Mouse (Mus musculus): Measurements from ENCODE around the gene S100a13. TPM values are rescaled to one million over a fixed set of nuclear protein-coding genes. Genes with fewer than 3 reads are reported as not detected.

Gene S100a13
- total RNA-seq, 2 experiments from 2014 or later, result 11.9 to 15.5 TPM

DNA sequence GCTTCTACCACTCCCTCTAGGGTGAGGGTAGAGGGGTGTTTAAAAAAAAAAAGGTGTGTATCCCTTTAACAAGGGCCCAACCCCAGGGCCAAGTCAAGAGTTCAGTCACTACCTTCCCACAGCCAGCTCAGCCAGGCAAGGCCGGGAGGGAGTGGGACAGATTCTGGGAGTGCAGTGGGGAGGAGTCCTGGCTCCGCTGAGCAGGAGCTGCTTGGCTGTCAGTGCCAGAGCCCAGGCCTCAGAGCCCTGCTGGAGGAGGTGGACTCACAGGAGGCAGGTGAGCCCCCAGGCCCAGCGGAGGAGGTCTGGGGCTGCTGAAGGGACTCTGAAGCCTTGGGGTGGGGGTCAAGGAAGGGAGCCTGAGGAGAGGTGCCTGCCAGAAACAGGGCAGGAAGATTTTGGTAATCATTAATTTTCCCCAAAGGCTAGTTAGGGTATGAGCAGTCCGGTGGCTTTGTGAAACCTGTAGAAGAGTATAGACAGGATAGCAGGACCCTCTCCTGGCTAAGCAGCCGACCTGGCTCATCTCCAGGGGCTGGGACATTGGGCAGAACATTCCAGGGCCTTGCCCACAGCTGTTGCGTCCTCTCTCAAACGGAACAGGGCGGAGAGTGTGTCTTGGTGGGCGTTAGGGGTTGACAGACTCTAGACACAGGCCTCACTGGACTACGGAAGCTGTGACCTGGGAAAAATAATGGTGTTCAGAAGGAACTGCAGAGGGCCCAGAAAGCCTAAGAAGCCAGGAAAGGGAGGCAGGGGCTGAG lies 23.1 kb downstream of the S100a13 start, which contains the start of gene S100a16:
TSS of gene S100a16 (plus strand) at position 114 of the 764 bp plus-strand sequence.
- no peak for TF ChIP-seq CTCF (IDR thresholded peaks at IDR 0.05)
- Histone ChIP-seq H3K27ac (peak within 1 kb of the TSS; percentile 95), H3K4me3 (peak within 1 kb of the TSS; percentile 88)
- DNase-seq, result peak; percentile 93
- intact Hi-C loops (cut with DNase I), result no loop called here

GRCm38 (mm10) chr3:90537905-90538296 lies 23.7 kb downstream of the S100a13 start:
- TF ChIP-seq CTCF (IDR thresholded peaks at IDR 0.05), result no peak
- H3K27ac ChIP-seq, result peak overlapping the region; percentile 95
- peak overlapping the region; percentile 88 for H3K4me3 ChIP-seq
- intact Hi-C loops (cut with DNase I), result no loop called here
- DNase-seq, result no peak

DNA sequence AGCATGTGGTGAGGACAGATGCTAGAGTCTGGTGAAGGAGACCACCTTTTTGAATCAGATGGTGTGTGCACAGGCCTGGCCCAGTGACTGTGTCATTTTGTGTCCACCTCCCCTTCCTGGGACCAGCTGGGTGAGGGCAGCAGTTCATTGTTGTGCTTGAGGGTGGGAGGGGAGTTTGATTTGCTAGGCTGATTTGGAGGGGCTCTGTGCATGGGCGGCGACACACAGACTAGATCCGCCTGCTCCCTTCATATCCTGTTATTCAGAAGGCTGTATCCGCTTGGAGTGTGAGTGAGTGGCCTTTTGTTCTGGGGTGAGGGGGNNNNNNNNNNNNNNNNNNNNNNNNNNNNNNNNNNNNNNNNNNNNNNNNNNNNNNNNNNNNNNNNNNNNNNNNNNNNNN lies 26.7 kb downstream of the S100a13 start:
- intact Hi-C loops (cut with DNase I), result loop anchor here (5.0 kb wide), 1 partner anchor 46 kb away; no protein-coding TSS in a partner anchor
- no peak for TF ChIP-seq CTCF (IDR thresholded peaks at IDR 0.05)
- DNase-seq, result peak; percentile 39
- Histone ChIP-seq H3K4me3 (peak overlapping the region; percentile 69), H3K27ac (peak overlapping the region; percentile 89)

DNA sequence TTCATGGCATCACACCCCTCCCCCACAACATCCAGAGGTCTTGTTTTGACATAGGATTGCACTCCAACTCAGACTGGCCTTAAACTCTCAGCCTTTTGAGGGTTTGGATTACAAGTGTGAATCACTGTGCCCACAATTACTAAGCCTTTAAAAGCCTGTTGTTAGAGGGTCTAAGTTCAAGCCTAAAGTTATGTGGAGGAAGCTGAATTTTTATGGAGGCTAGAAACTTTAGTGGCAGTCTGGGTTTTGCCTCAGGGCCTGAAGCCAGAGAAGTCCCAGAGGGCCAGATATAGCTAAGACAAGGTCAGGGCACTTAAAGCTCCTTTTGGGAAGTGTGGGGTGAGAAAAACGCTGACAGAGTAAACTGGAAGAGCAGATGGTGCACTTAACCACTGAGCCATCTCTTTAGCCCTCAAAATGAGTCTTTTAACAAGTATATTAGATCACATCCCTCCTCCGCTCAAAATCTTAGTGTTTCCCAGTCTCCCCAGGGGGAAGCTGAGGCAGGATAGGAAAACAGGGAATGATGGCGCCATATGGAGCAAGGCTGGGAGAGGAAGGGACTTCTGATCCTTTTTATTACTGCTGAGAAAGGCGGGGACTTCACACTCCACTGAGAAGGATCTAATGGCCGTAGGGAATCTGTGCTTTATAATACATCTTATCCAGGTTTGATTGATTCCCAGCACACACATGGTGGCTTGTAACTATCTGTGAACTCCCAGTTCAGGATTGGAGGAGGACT lies 35.6 kb downstream of the S100a13 start:
- DNase-seq, result no peak
- H3K27ac ChIP-seq, result 0 out of 2 replicates have a peak overlapping the region, but pooled peaks have one; percentile 6
- no peak overlapping the region for H3K4me3 ChIP-seq
- intact Hi-C loops (cut with DNase I), result no loop called here
- TF ChIP-seq CTCF (IDR thresholded peaks at IDR 0.05), result no peak

GRCm38 (mm10) chr3:90550421-90550790 lies 36.2 kb downstream of the S100a13 start:
- intact Hi-C loops (cut with DNase I), result no loop called here
- Histone ChIP-seq H3K4me3 (no peak overlapping the region), H3K27ac (no peak overlapping the region)
- no peak for DNase-seq
- no peak for TF ChIP-seq CTCF (IDR thresholded peaks at IDR 0.05)

- DNase-seq, result no peak
- intact Hi-C loops (cut with DNase I), result no loop called here
- TF ChIP-seq CTCF (IDR thresholded peaks at IDR 0.05), result no peak
- no peak overlapping the region for H3K27ac ChIP-seq
- no peak overlapping the region for H3K4me3 ChIP-seq
These were observed 38.0 kb downstream of the S100a13 start for GRCm38 (mm10) chr3:90552231-90552630.

DNA sequence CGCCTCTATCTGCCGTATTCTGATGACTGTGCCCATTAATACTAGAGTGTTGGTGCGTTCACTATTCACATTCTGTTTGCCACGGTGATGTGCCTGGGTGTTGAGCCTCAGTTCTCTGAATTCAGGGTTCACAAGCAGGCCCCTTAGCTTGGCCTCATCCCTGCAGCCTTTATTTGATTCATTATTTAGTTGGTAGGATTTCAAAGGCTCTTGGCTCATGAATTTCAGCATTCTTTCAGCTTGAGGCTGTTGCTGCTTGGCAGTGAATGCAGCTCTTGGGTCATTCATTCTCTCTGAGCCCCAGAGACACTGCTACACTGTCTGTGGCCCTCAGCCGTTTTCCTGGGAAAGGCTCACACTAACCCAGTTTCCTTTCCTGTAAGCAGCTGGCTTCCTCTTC lies 41.7 kb downstream of the S100a13 start:
- DNase-seq, result peak; percentile 58
- no peak for TF ChIP-seq CTCF (IDR thresholded peaks at IDR 0.05)
- 0 out of 2 replicates have a peak overlapping the region, but pooled peaks have one; percentile 32 for H3K27ac ChIP-seq
- H3K4me3 ChIP-seq, result no peak overlapping the region
- intact Hi-C loops (cut with DNase I), result no loop called here

- no peak within 1 kb of the TSS for H3K4me3 ChIP-seq
- no peak for TF ChIP-seq CTCF (IDR thresholded peaks at IDR 0.05)
- intact Hi-C loops (cut with DNase I), result no loop called here
- no peak for DNase-seq
- no peak within 1 kb of the TSS for H3K27ac ChIP-seq
These were observed 45.9 kb downstream of the S100a13 start, which contains the start of gene S100a3 for GRCm38 (mm10) chr3:90560008-90560628. Gene S100a3, plus strand, starts transcription at chr3:90560578.

Other genes starting within 250 kb of the S100a13 start
- 10 to 100 TPM; 82.2 to 84.2 TPM for gene Dennd4b, start 249.2 kb upstream of the S100a13 start, total RNA-seq (2021)
- gene Gatad2b, start 221.3 kb upstream of the S100a13 start, total RNA-seq (2021), result 10 to 100 TPM; 50.2 to 53.9 TPM
- 1 to 10 TPM in 1 of 2 experiments, under 1 TPM in 1; 0.97 to 1.3 TPM for gene Slc27a3, start 124.5 kb upstream of the S100a13 start, total RNA-seq (2021)
- gene Ints3, start 80.8 kb upstream of the S100a13 start, total RNA-seq (2021), result 10 to 100 TPM; 14.0 to 17.2 TPM
- 1 to 10 TPM; 6.5 to 8.3 TPM for gene Npr1, start 48.6 kb upstream of the S100a13 start, total RNA-seq (2021)
- gene Ilf2, start 38.3 kb upstream of the S100a13 start, total RNA-seq (2021), result 10 to 100 TPM; 26.1 to 30.7 TPM
- gene Snapin, start 23.4 kb upstream of the S100a13 start, total RNA-seq (2021), result 10 to 100 TPM; 71.8 to 74.4 TPM
- gene Chtop, start 4.9 kb upstream of the S100a13 start, total RNA-seq (2021), result 100 to 1,000 TPM; 104 to 111 TPM
- 100 to 1,000 TPM; 151 to 202 TPM for gene S100a1, start within 50 bp of the S100a13 start, total RNA-seq (2021)
- gene S100a14, start 12.4 kb downstream of the S100a13 start, total RNA-seq (2021), result under 1 TPM in 1 of 2 experiments, not detected in 1; 0.36 TPM
- 10 to 100 TPM; 52.3 to 67.7 TPM for gene S100a16, start 22.8 kb downstream of the S100a13 start, total RNA-seq (2021)
- gene S100a3, start 46.1 kb downstream of the S100a13 start, total RNA-seq (2021), result not detected
- gene S100a2, start 75.8 kb downstream of the S100a13 start, total RNA-seq (2021), result not detected
- not detected for gene Gm42674, start 87.5 kb downstream of the S100a13 start, total RNA-seq (2021)
- gene S100a4, start 89.3 kb downstream of the S100a13 start, total RNA-seq (2021), result 10 to 100 TPM in 1 of 2 experiments, 1 to 10 TPM in 1; 9.5 to 17.4 TPM
- gene S100a5, start 94.1 kb downstream of the S100a13 start, total RNA-seq (2021), result 1 to 10 TPM in 1 of 2 experiments, not detected in 1; 2.7 TPM
- 100 to 1,000 TPM in 1 of 2 experiments, 10 to 100 TPM in 1; 52.2 to 123 TPM for gene S100a6, start 98.4 kb downstream of the S100a13 start, total RNA-seq (2021)
- gene S100a7a, start 139.6 kb downstream of the S100a13 start, total RNA-seq (2021), result under 1 TPM in 1 of 2 experiments, not detected in 1; 0.17 TPM
- not detected for gene S100a8, start 154.5 kb downstream of the S100a13 start, total RNA-seq (2021)
- gene S100a9, start 181.3 kb downstream of the S100a13 start, total RNA-seq (2021), result under 1 TPM in 1 of 2 experiments, not detected in 1; 0.89 TPM
- gene Pglyrp4, start 212.5 kb downstream of the S100a13 start, total RNA-seq (2021), result not detected

Measured in gastrocnemius, adult 2 months (tissue).